Mouse (Mus musculus) retina, postnatal 1 day (tissue): ENCODE data around the gene Otud7a.

Experiments used
- DNase-seq: peaks from one replicate; pipeline ENCODE4 v3.0.0-alpha.2; 2012

Gene Otud7a

GRCm38 (mm10) chr7:63789743-63790142, 345.2 kb downstream of the Otud7a start:
- DNase-seq, result no peak

GRCm38 (mm10) chr7:63796001-63796632, 351.6 kb downstream of the Otud7a start:
- peak; percentile 80 for DNase-seq

GRCm38 (mm10) chr7:63798446-63798845, 353.9 kb downstream of the Otud7a start:
- peak; percentile 10 for DNase-seq

- no peak for DNase-seq
Measured at GRCm38 (mm10) chr7:63799304-63799703, 354.8 kb downstream of the Otud7a start.

- no peak for DNase-seq
Measured at GRCm38 (mm10) chr7:63802751-63803150, 358.2 kb downstream of the Otud7a start.
